Mouse (Mus musculus) Patski (cell line): ENCODE data around the gene U2af1. TPM values are rescaled to one million over a fixed set of nuclear protein-coding genes. Genes with fewer than 3 reads are reported as not detected.
A peak's percentile ranks its signal among the peaks of the same experiment; 100 is the strongest.
"Not testable (repeated sequence)": the region's sequence is repeated elsewhere in the genome, so short reads cannot be mapped to it uniquely, and the experiment has no call there.

Source experiments
- ATAC-seq: fragments of 100-300 bp; one replicate; pipeline ENCODE4 v1.8.0; 2021
- CTCF ChIA-PET: fragments of 350-600 bp; sonication (Branson Sonifier 250); formaldehyde crosslinking; loops from one replicate; lab custom pipeline; 2022; ENCODE audit warnings: inconsistent platforms; lab: Charles Lee
- POLR2A ChIA-PET: fragments of 350-600 bp; sonication (Branson Sonifier 250); formaldehyde crosslinking; loops from one replicate; lab custom pipeline; 2022; ENCODE audit warnings: antibody characterized with exemption, inconsistent platforms; lab: Charles Lee
- DNase-seq: peaks from one replicate; pipeline ENCODE4 v3.0.0-alpha.2; 2011; ENCODE audit warnings: low read depth, low spot score
- H3K27me3 ChIP-seq: fragments of 371-371 bp; one replicate; pipeline ENCODE4 v1.5.1; 2021
- CTCF ChIP-seq: fragments of 100-300 bp; IDR thresholded peaks from one replicate; pipeline ENCODE4 v1.5.1; 2021
- in situ Hi-C: fragments of 300-500 bp; cut with MboI; formaldehyde crosslinking; loops from 3 replicates; pipeline ENCODE4 v1.11.1; 2018; ENCODE audit warnings: low pct_unique_long_range_greater_than_20kb, mixed read lengths
- polyA plus RNA-seq: library from polyadenylated mRNA; unstranded; gene quantifications from one replicate; pipeline ENCODE4 v1.2.3, GENCODE M21; 2021

Gene U2af1
- 167 TPM for polyA plus RNA-seq

- ChIA-PET POLR2A (no interaction called here), CTCF (no interaction called here)
- peak; percentile 76 for ATAC-seq
- DNase-seq: peak; percentile 73
- H3K27me3 ChIP-seq: no peaks in the 10 kb centered on the region
- no peak for TF ChIP-seq CTCF
- in situ Hi-C loops: no loop called here
These were observed at the start of gene U2af1 for GRCm38 (mm10) chr17:31658468-31659185. Gene U2af1 (minus strand): TSS chr17:31658892.

GRCm38 (mm10) chr17:31705271-31706020 lies 46.8 kb upstream of the U2af1 start:
- H3K27me3 ChIP-seq: no peaks in the 10 kb centered on the region
- ChIA-PET POLR2A (no interaction called here), CTCF (interaction anchor here (0.8 kb wide), 1 partner anchor 19 kb away, joined by 3 read pairs; no protein-coding TSS in a partner anchor)
- in situ Hi-C loops: no loop called here
- ATAC-seq (no peak), DNase-seq (no peak)
- no peak for TF ChIP-seq CTCF

GRCm38 (mm10) chr17:31703276-31703980 lies 44.7 kb upstream of the U2af1 start:
- no peak for TF ChIP-seq CTCF
- ATAC-seq (peak; percentile 62), DNase-seq (no peak)
- in situ Hi-C loops: no loop called here
- POLR2A ChIA-PET: no interaction called here
- H3K27me3 ChIP-seq: no peaks in the 10 kb centered on the region
- CTCF ChIA-PET: interaction anchor here (1.1 to 1.6 kb wide), 2 partner anchors 13 to 325 kb away, joined by 4 read pairs; no protein-coding TSS in a partner anchor

- ATAC-seq (no peak), DNase-seq (no peak)
- CTCF ChIA-PET: interaction anchor here (1.6 kb wide), 1 partner anchor 328 kb away, joined by 6 read pairs; no protein-coding TSS in a partner anchor
- H3K27me3 ChIP-seq: no peaks in the 10 kb centered on the region
- POLR2A ChIA-PET: no interaction called here
- in situ Hi-C loops: loop anchor here (10.0 to 25.0 kb wide), 2 partner anchors 136 to 789 kb away; no protein-coding TSS in a partner anchor
- TF ChIP-seq CTCF: no peak
These were observed 39.7 kb upstream of the U2af1 start for GRCm38 (mm10) chr17:31698347-31698746.

- in situ Hi-C loops: loop anchor here (10.0 to 25.0 kb wide), 2 partner anchors 139 to 792 kb away; no protein-coding TSS in a partner anchor
- H3K27me3 ChIP-seq, POLR2A ChIA-PET, DNase-seq, ATAC-seq: not testable (repeated sequence)
- CTCF ChIA-PET: interaction anchor here (1.0 kb wide), 1 partner anchor 9 kb away, joined by 3 read pairs; no protein-coding TSS in a partner anchor
These were observed 36.7 kb upstream of the U2af1 start for GRCm38 (mm10) chr17:31695356-31695755.

GRCm38 (mm10) chr17:31694949-31695348 lies 36.3 kb upstream of the U2af1 start:
- no peak for DNase-seq
- H3K27me3 ChIP-seq: no peaks in the 10 kb centered on the region
- no peak for TF ChIP-seq CTCF
- no peak for ATAC-seq
- POLR2A ChIA-PET: no interaction called here
- in situ Hi-C loops: loop anchor here (5.0 to 25.0 kb wide), 3 partner anchors 87 to 792 kb away; no protein-coding TSS in a partner anchor
- CTCF ChIA-PET: interaction anchor here (0.9 to 1.0 kb wide), 2 partner anchors 9 to 17 kb away, joined by 3 read pairs; partner anchors contain the start of gene Cryaa

GRCm38 (mm10) chr17:31694023-31694376 lies 35.3 kb upstream of the U2af1 start:
- no peak for TF ChIP-seq CTCF
- in situ Hi-C loops: loop anchor here (5.0 to 25.0 kb wide), 3 partner anchors 88 to 793 kb away; no protein-coding TSS in a partner anchor
- DNase-seq (no peak), ATAC-seq (no peak)
- H3K27me3 ChIP-seq: no peaks in the 10 kb centered on the region
- ChIA-PET CTCF (interaction anchor here (0.9 to 1.3 kb wide), 2 partner anchors 17 to 160 kb away, joined by 3 to 6 read pairs; partner anchors contain the start of gene Cryaa), POLR2A (no interaction called here)

GRCm38 (mm10) chr17:31693330-31694022 lies 34.8 kb upstream of the U2af1 start:
- no peaks in the 10 kb centered on the region for H3K27me3 ChIP-seq
- DNase-seq (no peak), ATAC-seq (peak; percentile 45)
- POLR2A ChIA-PET: no interaction called here
- CTCF ChIA-PET: interaction anchor here (0.7 to 1.5 kb wide), 6 partner anchors 13 to 330 kb away, joined by 3 to 6 read pairs (median 4); no protein-coding TSS in a partner anchor
- in situ Hi-C loops: loop anchor here (5.0 to 25.0 kb wide), 3 partner anchors 89 to 794 kb away; no protein-coding TSS in a partner anchor
- TF ChIP-seq CTCF: peak; percentile 84

- ChIA-PET POLR2A (no interaction called here), CTCF (interaction anchor here (0.7 to 1.5 kb wide), 6 partner anchors 13 to 330 kb away, joined by 3 to 6 read pairs (median 4); no protein-coding TSS in a partner anchor)
- H3K27me3 ChIP-seq: no peaks in the 10 kb centered on the region
- in situ Hi-C loops: loop anchor here (5.0 to 25.0 kb wide), 3 partner anchors 89 to 794 kb away; no protein-coding TSS in a partner anchor
- no peak for TF ChIP-seq CTCF
- ATAC-seq: no peak
- DNase-seq: no peak
These were observed 34.2 kb upstream of the U2af1 start for GRCm38 (mm10) chr17:31692918-31693317.
